Mouse (Mus musculus) embryonic fibroblast, embryonic 13.5 days (primary cell): ENCODE results near the gene Pdcd6.

Source experiments
- CTCF ChIP-seq: IDR thresholded peaks from 2 replicates; pipeline ENCODE4 v1.5.1; 2011; ENCODE audit warnings: mild to moderate bottlenecking, control low read depth, low read length, moderate library complexity, borderline replicate concordance; ENCODE audit not compliant: insufficient read depth
- POLR2A ChIP-seq: IDR thresholded peaks from 2 replicates; pipeline ENCODE4 v1.6.1; 2011; ENCODE audit warnings: low read depth, mild to moderate bottlenecking, control low read depth, low read length, moderate library complexity

- TF ChIP-seq CTCF (no peak), POLR2A (no peak)
Observed at GRCm38 (mm10) chr13:74289646-74290045, 27.7 kb downstream of the Pdcd6 start.
